Mouse (Mus musculus) kidney, postnatal 0 days (tissue): Measurements from ENCODE around the gene Tnpo1. TPM values are rescaled to one million over a fixed set of nuclear protein-coding genes. Genes with fewer than 3 reads are reported as not detected.
A peak's percentile ranks its signal among the peaks of the same experiment; 100 is the strongest.

Experiments used
- ATAC-seq: fragments of 200-750 bp; cut with Nextera tagmentation; replicated peaks from 2 replicates; pipeline ENCODE4 v1.8.0; 2017; ENCODE audit warnings: low read depth, moderate number of reproducible peaks, moderate TSS enrichment, moderate library complexity; ENCODE audit not compliant: low FRiP score
- DNase-seq: peaks from one replicate; pipeline ENCODE4 v3.0.0-alpha.2; 2016; ENCODE audit warnings: low spot score
- H3K27ac ChIP-seq: fragments of 300-500 bp; sonication (generic); 2 replicates; pipeline ENCODE4 v1.5.1; 2014; ENCODE audit warnings: mild to moderate bottlenecking
- H3K27me3 ChIP-seq: fragments of 300-500 bp; sonication (generic); 2 replicates; pipeline ENCODE4 v1.6.1; 2014; ENCODE audit warnings: low read length, mixed read lengths; ENCODE audit not compliant: insufficient read depth
- H3K36me3 ChIP-seq: fragments of 300-500 bp; sonication (generic); 2 replicates; pipeline ENCODE4 v1.6.1; 2014; ENCODE audit warnings: low read length, mixed read lengths; ENCODE audit not compliant: insufficient read depth
- H3K4me1 ChIP-seq: fragments of 300-500 bp; sonication (generic); replicated peaks from 2 replicates; pipeline ENCODE4 v1.6.1; 2014; ENCODE audit warnings: antibody characterized with exemption, low read length, mixed read lengths; ENCODE audit not compliant: insufficient read depth
- H3K4me2 ChIP-seq: fragments of 300-500 bp; sonication (generic); 2 replicates; pipeline ENCODE4 v1.6.1; 2014; ENCODE audit warnings: mild to moderate bottlenecking, low read length, moderate library complexity, mixed read lengths
- H3K4me3 ChIP-seq: fragments of 300-500 bp; sonication (generic); replicated peaks from 2 replicates; pipeline ENCODE4 v1.5.1; 2014; ENCODE audit warnings: low read depth, low read length
- H3K9ac ChIP-seq: fragments of 300-500 bp; sonication (generic); 2 replicates; pipeline ENCODE4 v1.6.1; 2014; ENCODE audit warnings: low read depth, low read length
- H3K9me3 ChIP-seq: fragments of 300-500 bp; sonication (generic); replicated peaks from 2 replicates; pipeline ENCODE4 v1.6.1; 2016; ENCODE audit warnings: low read length, inconsistent platforms, mixed read lengths
- CTCF ChIP-seq: IDR thresholded peaks from 2 replicates; pipeline ENCODE4 v1.5.1; 2016; ENCODE audit warnings: antibody characterized with exemption, low read depth, mild to moderate bottlenecking, moderate library complexity
- WGBS: fragments of 180-500 bp; shearing (Covaris S2); extraction: QIAGEN DNeasy Blood & Tissue Kit; methylation state at CpG from one replicate; pipeline ENCODE4 v1.1.7; 2014; 5-methylcytosine and 5-hydroxymethylcytosine counted together
- polyA plus RNA-seq: library from polyadenylated mRNA; unstranded; fragments of >200 nt; fragmentation: Nextera tagmentation; extraction: Ambion mirVana; gene quantifications from 2 replicates; pipeline ENCODE4 v1.2.1, GENCODE M21; 2015

Tnpo1 gene
- polyA plus RNA-seq, 1 experiment from 2014 or later = 37.8 TPM

DNA sequence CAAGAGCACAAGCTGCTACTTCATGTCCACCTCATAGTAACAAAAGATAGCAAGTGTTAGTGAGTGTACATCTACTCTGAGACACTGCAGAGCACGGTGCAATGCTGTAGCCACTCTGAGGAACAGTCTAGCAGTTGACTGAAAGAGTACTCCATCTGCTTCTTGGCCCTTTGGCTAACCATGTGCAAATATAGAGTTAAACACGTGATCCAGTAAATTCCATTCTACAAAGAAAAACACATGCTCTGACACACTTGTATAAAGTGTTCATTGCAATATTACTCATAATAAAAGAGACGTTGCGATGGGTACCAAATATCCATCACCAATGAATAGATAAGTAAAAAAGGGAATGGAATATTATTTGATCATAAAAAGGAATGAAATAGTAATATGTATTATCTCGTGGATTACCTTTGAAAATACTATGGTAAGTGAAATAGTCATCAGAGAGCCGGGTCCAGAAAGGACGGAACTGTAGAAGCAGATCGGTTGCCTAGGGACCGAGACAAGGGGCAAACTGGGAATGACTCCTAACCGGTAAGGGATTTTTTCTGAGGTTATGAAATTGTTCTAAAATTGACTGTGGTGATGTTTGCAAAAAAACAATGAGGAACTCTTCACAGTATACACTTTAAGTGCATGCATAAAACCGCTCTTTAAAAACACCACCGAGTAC lies 112.4 kb downstream of the Tnpo1 start:
- DNase-seq = peak; percentile 45
- H3K4me1 ChIP-seq = peaks cover 15% of the 10 kb centered on the region; the same call in 1 of the 2 replicates
- peak overlapping the region; percentile 98 for H3K9ac ChIP-seq

GRCm38 (mm10) chr13:98813167-98813566 lies 113.0 kb downstream of the Tnpo1 start:
- Histone ChIP-seq H3K27me3 (no peaks in the 10 kb centered on the region), H3K4me1 (peaks cover 14% of the 10 kb centered on the region; the same call in 1 of the 2 replicates), H3K4me2 (peak overlapping the region; percentile 65), H3K9me3 (no peaks in the 10 kb centered on the region), H3K4me3 (peak overlapping the region; percentile 93), H3K36me3 (no peaks in the 10 kb centered on the region), H3K9ac (no peak overlapping the region), H3K27ac (no peak overlapping the region)
- no peak for ATAC-seq
- no peak for TF ChIP-seq CTCF
- DNase-seq = no peak
- WGBS = 61% methylated on average over 2 of the region's 2 CpGs

More for the DNA sequence above, 112.4 kb downstream of the Tnpo1 start:
- H3K4me3 ChIP-seq = peak overlapping the region; percentile 93
- no peaks in the 10 kb centered on the region for H3K9me3 ChIP-seq
- 18% methylated on average over 12 of the region's 12 CpGs for WGBS
- H3K4me2 ChIP-seq = peak overlapping the region; percentile 65
- no peak for ATAC-seq
- H3K27ac ChIP-seq = peak overlapping the region; percentile 100
- no peaks in the 10 kb centered on the region for H3K36me3 ChIP-seq
- TF ChIP-seq CTCF = no peak
- H3K27me3 ChIP-seq = no peaks in the 10 kb centered on the region

DNA sequence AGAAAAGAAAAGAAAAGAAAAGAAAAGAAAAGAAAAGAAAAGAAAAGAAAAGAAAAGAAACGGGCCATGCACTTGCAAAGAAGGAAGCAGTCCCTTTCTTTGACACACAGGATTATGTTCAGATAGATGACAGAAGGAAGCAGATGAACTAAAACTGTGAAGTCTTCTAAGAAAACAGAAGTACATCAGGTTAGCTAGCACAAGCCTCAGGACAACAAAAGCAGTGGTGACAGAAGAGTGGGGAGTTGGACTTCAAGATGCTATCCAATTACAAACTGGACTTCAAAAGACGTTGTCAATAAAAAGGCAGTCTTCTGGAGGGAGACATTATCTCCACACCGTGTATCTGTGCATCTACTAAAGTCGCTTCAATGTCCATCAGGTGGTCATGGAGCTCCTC lies 113.9 kb downstream of the Tnpo1 start:
- Histone ChIP-seq H3K4me2 (no peak overlapping the region), H3K36me3 (no peaks in the 10 kb centered on the region), H3K4me3 (no peak overlapping the region), H3K4me1 (0 out of 2 replicates have a peak, but pooled peaks cover 8% of the 10 kb centered on the region), H3K9me3 (no peaks in the 10 kb centered on the region), H3K27ac (no peak overlapping the region), H3K27me3 (no peaks in the 10 kb centered on the region), H3K9ac (no peak overlapping the region)
- WGBS = 37% methylated on average over 4 of the region's 4 CpGs
- no peak for TF ChIP-seq CTCF
- DNase-seq (peak; percentile 41), ATAC-seq (no peak)

- WGBS = 41% methylated on average over 6 of the region's 6 CpGs
- Histone ChIP-seq H3K4me1 (0 out of 2 replicates have a peak, but pooled peaks cover 3% of the 10 kb centered on the region), H3K27me3 (no peaks in the 10 kb centered on the region), H3K36me3 (0 out of 2 replicates have a peak, but pooled peaks cover under 1% of the 10 kb centered on the region), H3K9me3 (no peaks in the 10 kb centered on the region), H3K27ac (no peak overlapping the region), H3K4me3 (no peak overlapping the region), H3K4me2 (no peak overlapping the region), H3K9ac (no peak overlapping the region)
- DNase-seq = peak; percentile 44
- TF ChIP-seq CTCF = no peak
- ATAC-seq = no peak
Measured at GRCm38 (mm10) chr13:98810143-98810542, 116.0 kb downstream of the Tnpo1 start.

DNA sequence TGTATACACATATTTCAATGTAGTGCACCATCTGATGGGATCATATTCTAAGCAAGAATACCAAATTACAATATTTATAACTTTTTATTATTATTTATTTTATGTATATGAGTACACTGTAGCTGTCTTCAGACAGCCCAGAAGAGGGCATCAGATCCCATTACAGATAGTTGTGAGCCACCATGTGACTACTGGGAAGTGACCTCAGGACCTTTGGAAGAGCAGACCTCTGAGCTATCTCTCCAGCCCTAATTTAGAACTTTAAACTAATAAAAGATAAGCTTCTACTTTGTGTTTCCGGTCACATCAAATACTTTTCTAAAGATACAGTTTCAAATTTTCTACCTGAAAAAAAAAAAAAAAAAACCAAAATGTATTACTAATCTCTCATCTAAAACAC lies 117.1 kb downstream of the Tnpo1 start:
- no peak for ATAC-seq
- Histone ChIP-seq H3K9ac (no peak overlapping the region), H3K9me3 (no peaks in the 10 kb centered on the region), H3K4me1 (0 out of 2 replicates have a peak, but pooled peaks cover 3% of the 10 kb centered on the region), H3K36me3 (0 out of 2 replicates have a peak, but pooled peaks cover 3% of the 10 kb centered on the region), H3K4me3 (no peak overlapping the region), H3K27ac (no peak overlapping the region), H3K4me2 (no peak overlapping the region), H3K27me3 (no peaks in the 10 kb centered on the region)
- TF ChIP-seq CTCF = 0 out of 2 replicates have a peak, but pooled peaks have one; percentile 10
- WGBS = 73% methylated on average over 1 of the region's 1 CpGs
- DNase-seq = no peak

GRCm38 (mm10) chr13:98804480-98804879 lies 121.7 kb downstream of the Tnpo1 start:
- DNase-seq (no peak), ATAC-seq (no peak)
- peaks cover 14% of the 10 kb centered on the region for H3K36me3 ChIP-seq
- 86% methylated on average over 1 of the region's 1 CpGs for WGBS
- H3K9me3 ChIP-seq = no peaks in the 10 kb centered on the region
- H3K4me2 ChIP-seq = no peak overlapping the region
- H3K4me1 ChIP-seq = no peaks in the 10 kb centered on the region
- H3K27me3 ChIP-seq = no peaks in the 10 kb centered on the region
- TF ChIP-seq CTCF = no peak
- no peak overlapping the region for H3K9ac ChIP-seq
- no peak overlapping the region for H3K27ac ChIP-seq
- H3K4me3 ChIP-seq = no peak overlapping the region

- 80% methylated on average over 4 of the region's 4 CpGs for WGBS
- no peak for DNase-seq
- Histone ChIP-seq H3K4me1 (no peaks in the 10 kb centered on the region), H3K4me3 (no peak overlapping the region), H3K9ac (no peak overlapping the region), H3K4me2 (no peak overlapping the region), H3K9me3 (no peaks in the 10 kb centered on the region), H3K27me3 (no peaks in the 10 kb centered on the region), H3K36me3 (peaks cover 17% of the 10 kb centered on the region), H3K27ac (no peak overlapping the region)
- no peak for ATAC-seq
- no peak for TF ChIP-seq CTCF
Measured at GRCm38 (mm10) chr13:98803699-98804098, 122.5 kb downstream of the Tnpo1 start.
